Mouse (Mus musculus): ENCODE measurements around the gene Bpifb5.
A peak's percentile ranks its signal among the peaks of the same experiment; 100 is the strongest.
"Not testable (repeated sequence)": the region's sequence is repeated elsewhere in the genome, so short reads cannot be mapped to it uniquely, and the experiment has no call there.

Gene Bpifb5

GRCm38 (mm10) chr2:154223265-154223916, at the start of gene Bpifb5:
Gene Bpifb5 (plus strand): TSS chr2:154223742.
- DNase-seq (ENCODE audit: low spot score): peak; percentile 76

GRCm38 (mm10) chr2:154181900-154182299, 41.6 kb upstream of the Bpifb5 start:
- not testable (repeated sequence) for DNase-seq (ENCODE audit: low spot score)

GRCm38 (mm10) chr2:154183061-154183460, 40.5 kb upstream of the Bpifb5 start:
- not testable (repeated sequence) for DNase-seq (ENCODE audit: low spot score)

- DNase-seq (ENCODE audit: low spot score): no peak
Measured at GRCm38 (mm10) chr2:154185319-154185718, 38.2 kb upstream of the Bpifb5 start.

- no peak for DNase-seq (ENCODE audit: low spot score)
Measured at GRCm38 (mm10) chr2:154185748-154186147, 37.8 kb upstream of the Bpifb5 start.

- DNase-seq (ENCODE audit: low spot score): peak; percentile 32
Measured at GRCm38 (mm10) chr2:154187468-154187867, 36.1 kb upstream of the Bpifb5 start.

- DNase-seq (ENCODE audit: low spot score): no peak
Measured at GRCm38 (mm10) chr2:154189877-154190434, 33.6 kb upstream of the Bpifb5 start.

GRCm38 (mm10) chr2:154190546-154191258, 32.8 kb upstream of the Bpifb5 start, which contains the start of gene Bpifb1:
Gene Bpifb1 (plus strand): TSS chr2:154190818.
- no peak for DNase-seq (ENCODE audit: low spot score)

GRCm38 (mm10) chr2:154192141-154192540, 31.4 kb upstream of the Bpifb5 start:
- no peak for DNase-seq (ENCODE audit: low spot score)

- no peak for DNase-seq (ENCODE audit: low spot score)
Measured at GRCm38 (mm10) chr2:154193071-154193470, 30.5 kb upstream of the Bpifb5 start.

GRCm38 (mm10) chr2:154193994-154194504, 29.5 kb upstream of the Bpifb5 start:
- no peak for DNase-seq (ENCODE audit: low spot score)

GRCm38 (mm10) chr2:154197036-154197435, 26.5 kb upstream of the Bpifb5 start:
- no peak for DNase-seq (ENCODE audit: low spot score)

- no peak for DNase-seq (ENCODE audit: low spot score)
Measured at GRCm38 (mm10) chr2:154204630-154205029, 18.9 kb upstream of the Bpifb5 start.

- DNase-seq (ENCODE audit: low spot score): peak; percentile 21
Measured at GRCm38 (mm10) chr2:154206908-154207307, 16.6 kb upstream of the Bpifb5 start.

GRCm38 (mm10) chr2:154209112-154209511, 14.4 kb upstream of the Bpifb5 start:
- DNase-seq (ENCODE audit: low spot score): peak; percentile 56

- DNase-seq (ENCODE audit: low spot score): no peak
Measured at GRCm38 (mm10) chr2:154211121-154211520, 12.4 kb upstream of the Bpifb5 start.

GRCm38 (mm10) chr2:154211881-154212280, 11.7 kb upstream of the Bpifb5 start:
- no peak for DNase-seq (ENCODE audit: low spot score)

- peak; percentile 85 for DNase-seq (ENCODE audit: low spot score)
Measured at GRCm38 (mm10) chr2:154215191-154215590, 8.4 kb upstream of the Bpifb5 start.

- DNase-seq (ENCODE audit: low spot score): no peak
Measured at GRCm38 (mm10) chr2:154219950-154220349, 3.6 kb upstream of the Bpifb5 start.

- DNase-seq (ENCODE audit: low spot score): peak; percentile 76
Measured at GRCm38 (mm10) chr2:154223917-154224273, 353 bp downstream of the Bpifb5 start.

- DNase-seq (ENCODE audit: low spot score): no peak
Measured at GRCm38 (mm10) chr2:154226991-154227390, 3.4 kb downstream of the Bpifb5 start.

- no peak for DNase-seq (ENCODE audit: low spot score)
Measured at GRCm38 (mm10) chr2:154227830-154228229, 4.3 kb downstream of the Bpifb5 start.

GRCm38 (mm10) chr2:154233426-154233825, 9.9 kb downstream of the Bpifb5 start:
- no peak for DNase-seq (ENCODE audit: low spot score)
